Mouse (Mus musculus) stomach, postnatal 0 days (tissue): ENCODE results near the gene Slc16a14. TPM values are rescaled to one million over a fixed set of nuclear protein-coding genes. Genes with fewer than 3 reads are reported as not detected.

Source experiments
- ATAC-seq: fragments of 200-750 bp; cut with Nextera tagmentation; 2 replicates; pipeline ENCODE4 v1.8.0; 2017; ENCODE audit not compliant: low FRiP score, low TSS enrichment
- DNase-seq: peaks from one replicate; pipeline ENCODE4 v3.0.0-alpha.2; 2016; ENCODE audit warnings: low spot score
- H3K27ac ChIP-seq: fragments of 300-500 bp; sonication (generic); replicated peaks from 2 replicates; pipeline ENCODE4 v1.5.1; 2014; ENCODE audit warnings: mild to moderate bottlenecking, control low read depth
- H3K27me3 ChIP-seq: fragments of 300-500 bp; sonication (generic); 2 replicates; pipeline ENCODE4 v1.6.1; 2014; ENCODE audit warnings: low read length; ENCODE audit not compliant: control insufficient read depth, insufficient read depth
- H3K36me3 ChIP-seq: fragments of 300-500 bp; sonication (generic); 2 replicates; pipeline ENCODE4 v1.6.1; 2014; ENCODE audit warnings: low read length, mixed read lengths; ENCODE audit not compliant: control insufficient read depth, insufficient read depth
- H3K4me1 ChIP-seq: fragments of 300-500 bp; sonication (generic); replicated peaks from 2 replicates; pipeline ENCODE4 v1.6.1; 2014; ENCODE audit warnings: antibody characterized with exemption; ENCODE audit not compliant: control insufficient read depth, insufficient read depth
- H3K4me2 ChIP-seq: fragments of 300-500 bp; sonication (generic); replicated peaks from 2 replicates; pipeline ENCODE4 v1.6.1; 2014; ENCODE audit warnings: low read depth, mild to moderate bottlenecking, control low read depth, moderate library complexity
- H3K4me3 ChIP-seq: fragments of 300-500 bp; sonication (generic); 2 replicates; pipeline ENCODE4 v1.5.1; 2014; ENCODE audit warnings: low read depth, low read length, control low read depth
- H3K9ac ChIP-seq: fragments of 300-500 bp; sonication (generic); 2 replicates; pipeline ENCODE4 v1.6.1; 2014; ENCODE audit warnings: mild to moderate bottlenecking, low read length, control low read depth, mixed read lengths
- H3K9me3 ChIP-seq: fragments of 300-500 bp; sonication (generic); 2 replicates; pipeline ENCODE4 v1.6.1; 2016; ENCODE audit warnings: low read length; ENCODE audit not compliant: control insufficient read depth
- CTCF ChIP-seq: IDR thresholded peaks from 2 replicates; pipeline ENCODE4 v1.5.1; 2016; ENCODE audit warnings: antibody characterized with exemption, low read depth, mild to moderate bottlenecking, moderate library complexity
- EP300 ChIP-seq: optimal IDR thresholded peaks from 2 replicates; pipeline ENCODE3; 2016; ENCODE audit warnings: antibody characterized with exemption
- WGBS: fragments of 180-500 bp; shearing (Covaris S2); extraction: QIAGEN DNeasy Blood & Tissue Kit; methylation state at CpG from one replicate; pipeline ENCODE4 v1.1.7; 2014; 5-methylcytosine and 5-hydroxymethylcytosine counted together
- polyA plus RNA-seq: library from polyadenylated mRNA; unstranded; fragments of >200 nt; fragmentation: Nextera tagmentation; extraction: Ambion mirVana; gene quantifications from 2 replicates; pipeline ENCODE4 v1.2.1, GENCODE M21; 2015

The Slc16a14 gene
- polyA plus RNA-seq, 1 experiment from 2014 or later, result 0.18 TPM

DNA sequence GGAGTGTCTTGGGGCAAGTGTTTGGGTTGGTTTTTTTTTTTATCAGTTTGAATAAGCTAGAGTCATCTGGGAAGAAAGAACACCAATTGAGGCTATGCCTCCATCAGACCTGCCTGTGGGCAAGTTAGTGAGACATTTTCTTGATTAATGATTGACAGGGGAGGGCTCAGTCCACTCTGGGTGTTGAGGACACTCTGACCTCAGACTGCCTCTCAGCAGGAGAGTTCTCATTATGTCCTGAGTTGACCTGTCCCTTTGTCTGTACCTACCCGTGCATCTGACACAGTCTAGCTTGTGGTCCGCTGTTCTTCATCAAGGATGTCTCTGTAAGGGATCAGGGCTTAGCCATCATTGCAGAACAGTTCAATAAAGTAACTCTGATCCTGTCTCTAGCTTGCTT is 12.5 kb upstream of the Slc16a14 start:
- Histone ChIP-seq H3K4me2 (no peak overlapping the region), H3K4me3 (no peak overlapping the region), H3K4me1 (no peaks in the 10 kb centered on the region), H3K36me3 (no peaks in the 10 kb centered on the region), H3K9ac (no peak overlapping the region), H3K9me3 (no peaks in the 10 kb centered on the region), H3K27me3 (no peaks in the 10 kb centered on the region), H3K27ac (no peak overlapping the region)
- DNase-seq (no peak), ATAC-seq (no peak)
- TF ChIP-seq CTCF, result no peak
- TF ChIP-seq EP300, result no peak
- WGBS, result 68% methylated on average over 2 of the region's 2 CpGs

DNA sequence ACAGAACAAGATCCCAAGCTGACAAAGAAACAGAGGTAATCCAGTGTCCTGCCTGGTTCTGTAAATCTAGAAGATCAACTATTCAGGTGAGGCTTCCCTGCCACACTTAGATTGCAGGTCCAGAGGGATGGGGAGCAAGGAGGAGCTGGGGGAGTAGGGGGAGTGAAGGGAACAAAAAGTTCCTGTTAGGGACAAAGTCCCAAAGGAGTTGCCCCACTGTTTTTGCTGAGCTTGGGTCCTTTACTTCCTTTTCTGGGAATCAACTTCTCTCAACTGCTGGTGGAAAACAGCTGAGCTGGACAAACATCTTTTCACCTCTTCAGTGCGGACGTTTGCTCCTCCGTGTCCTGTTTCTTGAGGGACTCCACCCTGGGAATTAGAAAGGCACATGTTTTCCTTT is 11.0 kb upstream of the Slc16a14 start:
- Histone ChIP-seq H3K4me2 (no peak overlapping the region), H3K27me3 (no peaks in the 10 kb centered on the region), H3K9ac (no peak overlapping the region), H3K36me3 (no peaks in the 10 kb centered on the region), H3K4me3 (no peak overlapping the region), H3K9me3 (no peaks in the 10 kb centered on the region), H3K27ac (no peak overlapping the region), H3K4me1 (no peaks in the 10 kb centered on the region)
- 60% methylated on average over 3 of the region's 3 CpGs for WGBS
- TF ChIP-seq EP300, result no peak
- no peak for TF ChIP-seq CTCF
- DNase-seq (no peak), ATAC-seq (no peak)

DNA sequence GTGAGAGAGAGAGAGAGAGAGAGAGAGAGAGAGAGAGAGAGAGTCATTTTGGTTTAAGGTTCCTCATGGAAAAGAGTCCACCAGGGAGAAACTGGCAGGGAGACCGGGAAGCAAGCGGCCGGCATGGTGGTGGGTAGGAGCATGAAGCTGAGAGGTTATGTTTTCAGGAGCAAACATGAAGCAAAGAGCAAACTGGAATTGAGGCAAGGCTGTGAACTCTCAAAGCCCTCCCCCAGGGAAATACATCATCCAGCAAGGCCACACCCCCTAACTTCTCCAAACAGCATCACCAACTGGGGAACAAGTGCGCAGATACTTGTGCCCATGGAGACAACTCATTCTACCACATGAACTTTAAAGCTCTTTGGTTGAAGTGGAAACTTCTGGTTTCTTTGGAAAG is 8.6 kb upstream of the Slc16a14 start:
- no peaks in the 10 kb centered on the region for H3K36me3 ChIP-seq
- no peaks in the 10 kb centered on the region for H3K9me3 ChIP-seq
- TF ChIP-seq CTCF, result no peak
- no peak for TF ChIP-seq EP300
- no peaks in the 10 kb centered on the region for H3K27me3 ChIP-seq
- ATAC-seq (no peak), DNase-seq (no peak)
- no peak overlapping the region for H3K4me3 ChIP-seq
- H3K4me2 ChIP-seq, result no peak overlapping the region
- H3K27ac ChIP-seq, result no peak overlapping the region
- 94% methylated on average over 4 of the region's 4 CpGs for WGBS
- no peaks in the 10 kb centered on the region for H3K4me1 ChIP-seq
- no peak overlapping the region for H3K9ac ChIP-seq

DNA sequence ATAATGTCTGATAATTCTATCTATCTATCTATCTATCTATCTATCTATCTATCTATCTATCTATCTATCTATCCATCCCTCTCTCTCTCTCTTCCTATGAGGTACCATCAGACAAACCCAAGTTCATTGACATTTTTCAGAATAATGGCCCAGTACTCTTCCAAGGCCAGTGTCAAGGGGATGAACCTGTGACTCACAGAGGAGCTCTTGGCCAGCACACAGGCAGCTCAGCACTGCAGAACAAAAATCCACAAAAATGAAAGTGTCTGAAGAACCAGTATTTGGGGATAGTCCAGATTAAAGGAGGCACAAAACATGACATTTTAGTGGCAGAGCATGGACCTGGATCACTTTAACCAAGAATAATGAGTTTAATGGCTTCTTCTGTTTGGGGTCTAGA is 7.7 kb upstream of the Slc16a14 start:
- H3K27ac ChIP-seq, result no peak overlapping the region
- TF ChIP-seq EP300, result no peak
- no peak for TF ChIP-seq CTCF
- H3K9ac ChIP-seq, result no peak overlapping the region
- H3K9me3 ChIP-seq, result no peaks in the 10 kb centered on the region
- no peaks in the 10 kb centered on the region for H3K36me3 ChIP-seq
- no peak overlapping the region for H3K4me3 ChIP-seq
- DNase-seq, result no peak
- ATAC-seq, result no peak
- H3K4me1 ChIP-seq, result no peaks in the 10 kb centered on the region
- H3K27me3 ChIP-seq, result no peaks in the 10 kb centered on the region
- no peak overlapping the region for H3K4me2 ChIP-seq

DNA sequence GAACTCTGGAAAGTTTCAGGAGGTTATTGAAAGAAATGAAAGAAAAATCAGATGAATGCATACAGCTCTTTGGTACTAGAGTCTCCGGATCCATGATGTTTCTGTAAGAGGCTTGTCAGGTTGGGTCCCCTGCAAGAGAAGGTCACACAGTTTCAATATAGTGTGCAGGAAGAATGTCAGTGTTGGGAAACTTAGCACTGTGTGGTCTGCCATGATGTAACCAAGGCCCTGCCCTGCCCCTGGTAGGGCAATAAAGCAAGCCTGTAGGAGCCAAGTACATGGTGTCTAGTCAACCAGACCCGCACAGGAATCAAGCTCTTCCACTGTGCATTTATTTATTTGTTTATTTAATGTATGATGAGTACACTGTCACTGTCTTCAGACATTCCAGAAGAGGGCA is 5.4 kb upstream of the Slc16a14 start:
- WGBS, result 77% methylated on average over 2 of the region's 2 CpGs
- DNase-seq, result no peak

DNA sequence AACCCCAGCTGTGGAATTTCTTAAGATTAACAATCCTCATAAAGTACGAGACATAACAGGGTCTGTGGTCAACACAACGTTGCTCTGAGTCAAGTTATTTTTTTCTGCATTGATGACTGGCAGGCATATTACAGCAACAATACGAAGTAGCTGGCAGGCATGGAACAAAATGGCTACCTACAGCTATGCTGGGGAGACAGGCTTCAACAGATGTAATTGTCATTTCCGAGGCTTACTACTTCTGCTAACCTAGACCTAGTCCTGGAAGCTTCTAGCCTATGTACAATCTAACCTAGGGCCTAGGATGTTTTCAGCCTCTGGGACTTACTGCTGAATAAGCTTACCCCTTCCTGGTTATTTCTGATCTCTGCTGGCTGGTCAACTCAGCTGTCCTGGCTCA is 4.5 kb upstream of the Slc16a14 start:
- Histone ChIP-seq H3K9ac (no peak overlapping the region), H3K27ac (no peak overlapping the region), H3K4me1 (no peaks in the 10 kb centered on the region), H3K27me3 (no peaks in the 10 kb centered on the region; the same call in 1 of the 2 replicates), H3K9me3 (no peaks in the 10 kb centered on the region), H3K4me2 (no peak overlapping the region), H3K36me3 (no peaks in the 10 kb centered on the region), H3K4me3 (no peak overlapping the region)
- no peak for TF ChIP-seq CTCF
- no peak for TF ChIP-seq EP300
- DNase-seq, result no peak
- ATAC-seq, result no peak
- 71% methylated on average over 4 of the region's 4 CpGs for WGBS

More for the DNA sequence above, 5.4 kb upstream of the Slc16a14 start:
- Histone ChIP-seq H3K9me3 (no peaks in the 10 kb centered on the region), H3K9ac (no peak overlapping the region), H3K27me3 (no peaks in the 10 kb centered on the region), H3K4me2 (no peak overlapping the region), H3K4me3 (no peak overlapping the region), H3K27ac (no peak overlapping the region), H3K36me3 (no peaks in the 10 kb centered on the region), H3K4me1 (no peaks in the 10 kb centered on the region)
- ATAC-seq, result no peak
- TF ChIP-seq CTCF (no peak), EP300 (no peak)
